Comparison of ENCODE assay signal across 16 mouse cellular contexts in genomic region chr12:12186353-12186752, GRCm38 (mm10).
"Had no signal": no experiment of that assay in that cellular context is flagged by ENCODE, and none has a peak within 500 bp of the region (broad histone marks: within the 10 kb centered on the region; RNA-seq: fewer than 3 reads in every experiment).

No protein-coding gene starts in this region.

- DNase-seq: kidney, adult 18-20 months; kidney, adult 9 months; kidney, postnatal 14 days; kidney, postnatal 4 days; layer of hippocampus, adult 9-11 months; liver; lung, adult 18-20 months; lung, postnatal 14 days; thymus, adult 18-20 months; thymus, postnatal 36 days had no signal

- H3K9ac ChIP-seq: limb, embryonic 12.5 days; liver, embryonic 12.5 days; liver, embryonic 15.5 days; midbrain, embryonic 13.5 days had no signal

- H3K27ac ChIP-seq: left cerebral cortex, adult 2 months; limb, embryonic 12.5 days; liver, embryonic 12.5 days; liver, embryonic 15.5 days; macrophage; midbrain, embryonic 13.5 days had no signal

- H3K4me1 ChIP-seq: limb, embryonic 12.5 days; liver, embryonic 12.5 days; liver, embryonic 15.5 days; midbrain, embryonic 13.5 days had no signal

- H3K36me3 ChIP-seq: limb, embryonic 12.5 days; liver, embryonic 12.5 days; liver, embryonic 15.5 days; midbrain, embryonic 13.5 days had no signal

- H3K4me3 ChIP-seq: left cerebral cortex, adult 2 months; limb, embryonic 12.5 days; liver, embryonic 12.5 days; liver, embryonic 15.5 days; midbrain, embryonic 13.5 days had no signal

- H3K9me3 ChIP-seq: limb, embryonic 12.5 days; liver, embryonic 12.5 days; liver, embryonic 15.5 days; midbrain, embryonic 13.5 days had no signal

- H3K27me3 ChIP-seq: limb, embryonic 12.5 days; liver, embryonic 12.5 days; liver, embryonic 15.5 days; midbrain, embryonic 13.5 days had no signal

- ATAC-seq: liver, embryonic 12.5 days; midbrain, embryonic 13.5 days had no signal

- H3K4me2 ChIP-seq: limb, embryonic 12.5 days; liver, embryonic 12.5 days; liver, embryonic 15.5 days; midbrain, embryonic 13.5 days had no signal
